Mouse (Mus musculus) embryo, embryonic 10.5 days (tissue): ENCODE results near the gene Lrcol1.

ENCODE experiments used
- DNase-seq: peaks from one replicate; pipeline ENCODE4 v3.0.0-alpha.2; 2015; ENCODE audit warnings: low spot score

The Lrcol1 gene

GRCm38 (mm10) chr5:110386371-110387330 is 42.1 kb downstream of the Lrcol1 start:
- DNase-seq = peak; percentile 82

- no peak for DNase-seq
Measured at GRCm38 (mm10) chr5:110387332-110387731, 42.8 kb downstream of the Lrcol1 start.

GRCm38 (mm10) chr5:110390631-110391030 is 46.1 kb downstream of the Lrcol1 start:
- no peak for DNase-seq

GRCm38 (mm10) chr5:110392727-110393126 is 48.2 kb downstream of the Lrcol1 start:
- no peak for DNase-seq

- no peak for DNase-seq
Measured at GRCm38 (mm10) chr5:110395006-110395661, 50.6 kb downstream of the Lrcol1 start.

- no peak for DNase-seq
Measured at GRCm38 (mm10) chr5:110401101-110401500, 56.6 kb downstream of the Lrcol1 start.

- no peak for DNase-seq
Measured at GRCm38 (mm10) chr5:110402557-110402956, 58.0 kb downstream of the Lrcol1 start.

- DNase-seq = no peak
Measured at GRCm38 (mm10) chr5:110403931-110404330, 59.4 kb downstream of the Lrcol1 start.
